Mouse (Mus musculus) induced T-regulatory cell, adult 2 months (primary cell): ENCODE results near the gene Ercc8.

Experiments
- DNase-seq: peaks from one replicate; pipeline ENCODE4 v3.0.0-alpha.2; 2012; ENCODE audit warnings: low read depth

Ercc8 gene

GRCm38 (mm10) chr13:108157732-108158464, 633 bp upstream of the Ercc8 start:
- no peak for DNase-seq

- no peak for DNase-seq
Observed at GRCm38 (mm10) chr13:108159241-108159575, 677 bp downstream of the Ercc8 start.

GRCm38 (mm10) chr13:108159963-108160362, 1.4 kb downstream of the Ercc8 start:
- peak; percentile 67 for DNase-seq

- no peak for DNase-seq
Observed at GRCm38 (mm10) chr13:108163912-108164311, 5.4 kb downstream of the Ercc8 start.

- DNase-seq: no peak
Observed at GRCm38 (mm10) chr13:108164621-108165020, 6.1 kb downstream of the Ercc8 start.

GRCm38 (mm10) chr13:108170002-108170401, 11.5 kb downstream of the Ercc8 start:
- peak; percentile 18 for DNase-seq

- DNase-seq: no peak
Observed at GRCm38 (mm10) chr13:108170511-108170910, 12.0 kb downstream of the Ercc8 start.

GRCm38 (mm10) chr13:108179618-108180017, 21.1 kb downstream of the Ercc8 start:
- no peak for DNase-seq

GRCm38 (mm10) chr13:108180821-108181220, 22.3 kb downstream of the Ercc8 start:
- no peak for DNase-seq

- no peak for DNase-seq
Observed at GRCm38 (mm10) chr13:108184743-108185255, 26.3 kb downstream of the Ercc8 start.

- no peak for DNase-seq
Observed at GRCm38 (mm10) chr13:108185530-108185929, 27.0 kb downstream of the Ercc8 start.

- no peak for DNase-seq
Observed at GRCm38 (mm10) chr13:108187994-108188393, 29.5 kb downstream of the Ercc8 start.

GRCm38 (mm10) chr13:108191074-108191720, 32.7 kb downstream of the Ercc8 start:
- DNase-seq: peak; percentile 70

GRCm38 (mm10) chr13:108195474-108195873, 36.9 kb downstream of the Ercc8 start:
- no peak for DNase-seq

- DNase-seq: no peak
Observed at GRCm38 (mm10) chr13:108204857-108205256, 46.3 kb downstream of the Ercc8 start.

- no peak for DNase-seq
Observed at GRCm38 (mm10) chr13:108207447-108207846, 48.9 kb downstream of the Ercc8 start.

GRCm38 (mm10) chr13:108208090-108208489, 49.6 kb downstream of the Ercc8 start:
- DNase-seq: no peak

GRCm38 (mm10) chr13:108210960-108211359, 52.4 kb downstream of the Ercc8 start:
- no peak for DNase-seq

GRCm38 (mm10) chr13:108212397-108213018, 54.0 kb downstream of the Ercc8 start:
- DNase-seq: peak; percentile 12

- peak; percentile 86 for DNase-seq
Observed at GRCm38 (mm10) chr13:108214081-108214484, 55.6 kb downstream of the Ercc8 start, which contains the start of gene Elovl7. Elovl7 (plus strand) TSS chr13:108214404.

GRCm38 (mm10) chr13:108214485-108215107, 56.1 kb downstream of the Ercc8 start:
- peak; percentile 47 for DNase-seq

GRCm38 (mm10) chr13:108215231-108215780, 56.8 kb downstream of the Ercc8 start:
- peak; percentile 42 for DNase-seq
